Mouse (Mus musculus): ENCODE measurements around the gene Ddx42. TPM values are rescaled to one million over a fixed set of nuclear protein-coding genes. Genes with fewer than 3 reads are reported as not detected.

The Ddx42 gene
- polyA plus RNA-seq, 1 experiment: 49.9 TPM

Other genes with a start within 250 kb of the Ddx42 start
- 6.3 and 8.5 TPM in 2 replicates for gene Ace, start 249.0 kb upstream of the Ddx42 start, polyA plus RNA-seq (2012; rRNA removed)
- gene Ace3, start 222.3 kb upstream of the Ddx42 start, polyA plus RNA-seq (2012; rRNA removed): not detected in 2 replicates
- gene Kcnh6, start 208.8 kb upstream of the Ddx42 start, polyA plus RNA-seq (2012; rRNA removed): 4.5 and 4.6 TPM in 2 replicates
- 127 and 132 TPM in 2 replicates for gene Dcaf7, start 180.1 kb upstream of the Ddx42 start, polyA plus RNA-seq (2012; rRNA removed)
- 13.2 and 14.6 TPM in 2 replicates for gene Taco1, start 150.9 kb upstream of the Ddx42 start, polyA plus RNA-seq (2012; rRNA removed)
- gene Map3k3, start 132.3 kb upstream of the Ddx42 start, polyA plus RNA-seq (2012; rRNA removed): 30.0 and 32.2 TPM in 2 replicates
- gene Gm10840, start 56.1 kb upstream of the Ddx42 start, polyA plus RNA-seq (2012; rRNA removed): not detected in 2 replicates
- gene Limd2, start 56.1 kb upstream of the Ddx42 start, polyA plus RNA-seq (2012; rRNA removed): 154 and 168 TPM in 2 replicates
- gene Strada, start 14.8 kb upstream of the Ddx42 start, polyA plus RNA-seq (2012; rRNA removed): 78.7 and 79.8 TPM in 2 replicates
- gene Ccdc47, start 582 bp upstream of the Ddx42 start, polyA plus RNA-seq (2012; rRNA removed): 73.6 and 86.2 TPM in 2 replicates
- gene Ftsj3, start 39.2 kb downstream of the Ddx42 start, polyA plus RNA-seq (2012; rRNA removed): 23.7 and 28.1 TPM in 2 replicates
- 229 and 247 TPM in 2 replicates for gene Psmc5, start 39.2 kb downstream of the Ddx42 start, polyA plus RNA-seq (2012; rRNA removed)
- 32.1 and 33.5 TPM in 2 replicates for gene Smarcd2, start 56.0 kb downstream of the Ddx42 start, polyA plus RNA-seq (2012; rRNA removed)
- gene Tcam1, start 59.7 kb downstream of the Ddx42 start, polyA plus RNA-seq (2012; rRNA removed): 0.23 and 0.28 TPM in 2 replicates
- 2.1 TPM in 1 of 2 replicates, not detected in the other for gene Gh, start 84.9 kb downstream of the Ddx42 start, polyA plus RNA-seq (2012; rRNA removed)
- gene Cd79b, start 97.8 kb downstream of the Ddx42 start, polyA plus RNA-seq (2012; rRNA removed): 0.50 and 0.86 TPM in 2 replicates
- 0.04 and 0.29 TPM in 2 replicates for gene Scn4a, start 136.4 kb downstream of the Ddx42 start, polyA plus RNA-seq (2012; rRNA removed)
- gene Prr29, start 148.5 kb downstream of the Ddx42 start, polyA plus RNA-seq (2012; rRNA removed): 0.15 TPM in 1 of 2 replicates, not detected in the other
- gene Icam2, start 171.1 kb downstream of the Ddx42 start, polyA plus RNA-seq (2012; rRNA removed): 7.6 and 9.4 TPM in 2 replicates

Data from frontal cortex, adult 2 months (tissue).